Mouse (Mus musculus) forebrain, embryonic 11.5 days (tissue): Measurements from ENCODE around the gene Ube2h. TPM values are rescaled to one million over a fixed set of nuclear protein-coding genes. Genes with fewer than 3 reads are reported as not detected.
A peak's percentile ranks its signal among the peaks of the same experiment; 100 is the strongest.

Experiments
- ATAC-seq: fragments of 200-750 bp; cut with Nextera tagmentation; replicated peaks from 2 replicates; pipeline ENCODE4 v1.8.0; 2017; ENCODE audit warnings: moderate TSS enrichment; ENCODE audit not compliant: low FRiP score
- DNase-seq: peaks from one replicate; pipeline ENCODE4 v3.0.0-alpha.2; 2017; ENCODE audit warnings: low spot score
- H3K27ac ChIP-seq: fragments of 300-500 bp; sonication (generic); 2 replicates; pipeline ENCODE4 v1.5.1; 2014; ENCODE audit warnings: low read depth, low read length
- H3K27me3 ChIP-seq: fragments of 300-500 bp; sonication (generic); 2 replicates; pipeline ENCODE4 v1.6.1; 2014; ENCODE audit warnings: mild to moderate bottlenecking, low read length, mixed read lengths; ENCODE audit not compliant: control insufficient read depth, insufficient read depth
- H3K36me3 ChIP-seq: fragments of 300-500 bp; sonication (generic); 2 replicates; pipeline ENCODE4 v1.6.1; 2014; ENCODE audit warnings: mild to moderate bottlenecking, low read length, moderate library complexity, mixed read lengths; ENCODE audit not compliant: control insufficient read depth, insufficient read depth
- H3K4me1 ChIP-seq: fragments of 300-500 bp; sonication (generic); replicated peaks from 2 replicates; pipeline ENCODE4 v1.6.1; 2014; ENCODE audit warnings: low read length, mixed read lengths; ENCODE audit not compliant: control insufficient read depth, insufficient read depth
- H3K4me2 ChIP-seq: fragments of 300-500 bp; sonication (generic); 2 replicates; pipeline ENCODE4 v1.6.1; 2014; ENCODE audit warnings: low read depth, mild to moderate bottlenecking, low read length, moderate library complexity, mixed read lengths; ENCODE audit not compliant: severe bottlenecking
- H3K4me3 ChIP-seq: fragments of 300-500 bp; sonication (generic); 2 replicates; pipeline ENCODE4 v1.5.1; 2014; ENCODE audit warnings: low read depth, low read length
- H3K9ac ChIP-seq: fragments of 300-500 bp; sonication (generic); 2 replicates; pipeline ENCODE4 v1.6.1; 2014; ENCODE audit warnings: low read length
- H3K9me3 ChIP-seq: fragments of 300-500 bp; sonication (generic); 2 replicates; pipeline ENCODE4 v1.6.1; 2016; ENCODE audit warnings: low read length, mixed read lengths; ENCODE audit not compliant: control insufficient read depth
- WGBS: fragments of 180-500 bp; shearing (Covaris S2); extraction: QIAGEN DNeasy Blood & Tissue Kit; methylation state at CpG from one replicate; pipeline ENCODE4 v1.1.7; 2014; 5-methylcytosine and 5-hydroxymethylcytosine counted together
- polyA plus RNA-seq: library from polyadenylated mRNA; unstranded; fragments of >200 nt; fragmentation: Nextera tagmentation; extraction: Ambion mirVana; gene quantifications from 2 replicates; pipeline ENCODE4 v1.2.1, GENCODE M21; 2014

Ube2h gene
- 50.1 and 51.8 TPM in 2 replicates for polyA plus RNA-seq

DNA sequence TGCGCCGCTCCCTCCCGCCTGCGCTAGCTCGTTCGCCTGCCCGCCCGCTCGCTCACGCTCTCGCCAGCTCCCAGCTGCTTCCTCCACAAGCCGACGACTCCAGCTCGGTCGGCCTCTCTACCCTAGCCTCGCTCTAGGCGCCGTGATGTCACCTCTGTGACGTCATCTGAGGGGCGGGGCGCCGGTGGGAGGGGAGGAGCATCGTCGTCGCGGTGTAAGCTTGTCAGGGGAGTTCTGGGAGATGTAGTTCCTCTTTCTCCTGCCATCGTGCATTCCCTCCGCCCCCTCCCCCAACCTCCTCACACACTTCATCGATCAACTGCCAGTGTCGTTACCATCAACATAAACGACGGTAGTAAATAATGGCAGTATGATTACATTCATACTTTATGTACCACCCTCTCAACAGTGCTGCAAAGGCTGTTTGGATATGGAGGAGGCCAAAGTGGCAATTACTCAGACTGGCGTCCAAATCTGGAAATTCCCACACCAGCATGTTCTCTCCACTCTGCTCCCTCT lies at the start of gene Ube2h:
TSS of gene Ube2h (minus strand) at position 141 of the 519 bp plus-strand sequence.
- DNase-seq (peak; percentile 100), ATAC-seq (peak; percentile 96)
- no peaks in the 10 kb centered on the region for H3K36me3 ChIP-seq
- H3K4me1 ChIP-seq = peaks cover 13% of the 10 kb centered on the region
- no peaks in the 10 kb centered on the region for H3K27me3 ChIP-seq
- H3K4me3 ChIP-seq = peak within 1 kb of the TSS; percentile 71
- WGBS = under 1% methylated on average over 33 of the region's 33 CpGs
- H3K27ac ChIP-seq = peak within 1 kb of the TSS; percentile 79; the same call in 1 of the 2 replicates
- peak within 1 kb of the TSS; percentile 61 for H3K4me2 ChIP-seq
- H3K9me3 ChIP-seq = no peaks in the 10 kb centered on the region
- H3K9ac ChIP-seq = peak within 1 kb of the TSS; percentile 80

DNA sequence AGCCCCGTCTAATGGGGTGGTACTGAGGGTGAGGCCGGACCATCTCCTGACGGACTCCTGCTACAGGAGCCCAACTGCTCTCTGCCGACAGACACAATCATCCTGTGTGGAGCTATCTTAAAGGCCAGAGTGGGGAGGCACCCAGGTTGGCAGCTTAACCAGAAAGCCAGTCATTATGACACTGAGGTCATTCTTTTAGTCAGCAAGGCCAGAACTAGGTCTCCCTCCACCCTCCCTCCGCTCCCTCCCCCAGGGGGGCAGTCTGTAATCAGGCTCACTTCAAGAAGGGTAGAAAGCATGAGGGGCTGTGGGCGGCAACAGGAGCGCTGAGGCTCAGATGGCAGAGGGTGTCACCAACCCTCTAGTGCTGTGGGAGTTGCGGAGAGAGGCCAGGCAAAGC lies 49.3 kb upstream of the Ube2h start:
- H3K9ac ChIP-seq = no peak overlapping the region
- DNase-seq = no peak
- H3K27ac ChIP-seq = no peak overlapping the region
- H3K4me1 ChIP-seq = no peaks in the 10 kb centered on the region
- H3K9me3 ChIP-seq = no peaks in the 10 kb centered on the region
- no peaks in the 10 kb centered on the region for H3K27me3 ChIP-seq
- no peak overlapping the region for H3K4me2 ChIP-seq
- no peak overlapping the region for H3K4me3 ChIP-seq
- H3K36me3 ChIP-seq = no peaks in the 10 kb centered on the region
- no peak for ATAC-seq
- 71% methylated on average over 8 of the region's 8 CpGs for WGBS

DNA sequence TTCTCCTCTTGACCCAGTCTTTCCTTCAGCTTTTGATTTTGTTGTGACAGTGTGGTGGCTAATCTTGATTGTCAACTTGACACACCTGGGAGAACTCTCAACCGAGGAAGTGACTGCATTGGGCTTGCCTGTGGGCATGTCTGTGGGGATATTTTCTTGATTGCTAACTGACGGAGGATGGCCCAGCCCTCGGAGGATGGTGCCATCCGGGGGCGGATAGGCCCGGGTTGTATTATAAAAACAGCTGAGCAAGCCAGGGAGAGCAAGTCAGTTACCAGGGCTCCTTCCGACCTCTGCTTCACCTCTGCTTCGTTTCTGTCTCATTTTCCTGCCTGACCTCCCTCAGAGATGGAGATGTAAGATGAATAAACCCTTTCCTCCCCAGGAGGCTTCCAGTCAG lies 48.4 kb upstream of the Ube2h start:
- no peaks in the 10 kb centered on the region for H3K9me3 ChIP-seq
- DNase-seq (no peak), ATAC-seq (no peak)
- WGBS = 61% methylated on average over 8 of the region's 8 CpGs
- no peaks in the 10 kb centered on the region for H3K27me3 ChIP-seq
- no peak overlapping the region for H3K9ac ChIP-seq
- no peak overlapping the region for H3K4me3 ChIP-seq
- no peak overlapping the region for H3K27ac ChIP-seq
- no peak overlapping the region for H3K4me2 ChIP-seq
- no peaks in the 10 kb centered on the region for H3K36me3 ChIP-seq
- no peaks in the 10 kb centered on the region for H3K4me1 ChIP-seq

DNA sequence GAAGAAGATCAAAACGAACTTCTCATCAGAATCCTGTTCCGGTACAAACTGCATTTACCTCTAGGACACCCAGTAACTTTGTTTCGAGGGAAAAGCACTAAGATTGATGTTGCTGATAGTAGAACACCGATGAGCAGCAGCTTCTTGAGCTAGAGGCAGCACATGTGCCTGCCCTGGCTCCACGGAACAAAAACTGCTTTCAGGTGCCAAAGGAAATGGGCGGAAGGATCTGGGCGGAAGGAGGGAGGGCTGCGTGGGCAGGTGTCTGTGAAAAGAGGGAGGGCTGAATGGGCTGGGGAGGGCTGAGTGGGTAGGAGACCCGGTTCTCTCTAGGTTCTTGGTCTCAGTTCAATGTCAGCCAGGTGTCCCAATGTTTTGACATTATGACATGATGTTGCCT lies 47.0 kb upstream of the Ube2h start:
- Histone ChIP-seq H3K36me3 (no peaks in the 10 kb centered on the region), H3K4me3 (no peak overlapping the region), H3K9me3 (no peaks in the 10 kb centered on the region), H3K9ac (no peak overlapping the region), H3K27me3 (no peaks in the 10 kb centered on the region), H3K4me2 (no peak overlapping the region), H3K4me1 (no peaks in the 10 kb centered on the region), H3K27ac (no peak overlapping the region)
- ATAC-seq = no peak
- WGBS = 88% methylated on average over 9 of the region's 9 CpGs
- DNase-seq = no peak

DNA sequence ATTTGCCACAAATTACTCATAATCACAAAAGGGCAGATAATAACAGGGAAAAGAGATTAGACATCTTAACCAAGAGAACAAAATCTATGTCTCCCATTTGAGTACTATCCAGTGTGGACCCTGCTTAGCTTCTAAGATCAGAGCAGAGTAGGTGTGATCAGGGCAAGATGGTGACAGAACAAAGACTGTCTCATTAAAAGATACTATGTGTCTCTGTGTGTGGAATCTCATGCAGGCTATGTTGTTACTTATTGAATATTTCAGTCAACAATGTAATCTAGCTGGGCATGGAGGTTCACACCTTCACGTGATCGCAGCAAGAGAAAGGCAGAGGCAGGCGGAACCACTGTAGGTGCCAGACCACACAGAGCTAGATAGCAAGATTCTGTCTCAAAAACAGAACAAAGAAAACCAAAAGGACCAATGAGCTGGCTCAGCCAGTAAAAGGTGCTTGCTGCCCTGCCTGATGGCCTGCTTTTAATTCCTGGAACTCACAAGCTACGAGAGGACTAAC lies 43.0 kb upstream of the Ube2h start:
- no peak overlapping the region for H3K9ac ChIP-seq
- H3K27ac ChIP-seq = no peak overlapping the region
- no peaks in the 10 kb centered on the region for H3K9me3 ChIP-seq
- 86% methylated on average over 4 of the region's 4 CpGs for whole genome bisulfite sequencing
- ATAC-seq = no peak
- no peak overlapping the region for H3K4me2 ChIP-seq
- no peak for DNase-seq
- no peaks in the 10 kb centered on the region for H3K27me3 ChIP-seq
- no peaks in the 10 kb centered on the region for H3K4me1 ChIP-seq
- no peaks in the 10 kb centered on the region for H3K36me3 ChIP-seq
- H3K4me3 ChIP-seq = no peak overlapping the region

DNA sequence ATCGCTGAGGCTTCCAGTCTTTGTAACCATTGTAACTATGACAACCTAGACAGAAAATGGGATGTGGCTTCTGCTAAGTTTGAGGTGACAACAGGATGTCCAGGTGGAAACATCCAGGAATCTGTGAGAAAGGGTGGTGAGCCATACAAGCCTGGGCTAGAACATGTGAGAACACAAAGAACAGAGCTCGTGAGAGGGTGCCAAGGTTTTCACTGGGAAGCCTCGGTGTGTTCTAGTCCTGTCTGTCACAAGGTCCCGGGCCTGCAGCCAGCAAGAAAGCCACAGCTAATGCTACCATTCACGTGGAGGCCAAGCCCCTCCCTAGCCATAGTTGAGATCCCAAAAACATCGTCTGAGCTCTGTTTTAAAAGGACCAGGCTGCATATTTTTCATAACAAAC lies 42.4 kb upstream of the Ube2h start:
- Histone ChIP-seq H3K4me2 (no peak overlapping the region), H3K4me3 (no peak overlapping the region), H3K27me3 (no peaks in the 10 kb centered on the region), H3K9me3 (no peaks in the 10 kb centered on the region), H3K4me1 (no peaks in the 10 kb centered on the region), H3K9ac (no peak overlapping the region), H3K27ac (no peak overlapping the region), H3K36me3 (no peaks in the 10 kb centered on the region)
- WGBS = 86% methylated on average over 6 of the region's 6 CpGs
- DNase-seq (no peak), ATAC-seq (no peak)

DNA sequence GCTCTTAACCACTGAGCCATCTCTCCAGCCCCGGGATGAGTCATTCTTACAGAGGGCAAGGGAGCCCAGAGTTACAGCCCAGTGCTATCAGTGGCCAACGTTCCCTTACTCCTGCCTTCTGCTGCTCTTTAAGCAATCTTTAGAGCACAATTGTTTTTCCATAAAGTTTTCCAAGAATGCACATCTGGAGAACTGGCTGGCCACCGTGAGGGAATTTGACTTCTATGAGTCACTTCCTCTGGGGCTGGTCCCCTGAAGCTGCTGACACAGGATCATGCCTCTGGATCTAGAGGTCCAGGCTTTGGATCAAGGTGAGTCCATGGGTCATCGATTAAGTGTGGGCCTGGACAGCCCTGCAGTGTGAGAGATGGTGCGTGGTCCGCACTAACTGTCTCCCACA lies 39.7 kb upstream of the Ube2h start:
- no peaks in the 10 kb centered on the region for H3K9me3 ChIP-seq
- no peak for DNase-seq
- H3K9ac ChIP-seq = no peak overlapping the region
- H3K27ac ChIP-seq = no peak overlapping the region
- no peaks in the 10 kb centered on the region for H3K36me3 ChIP-seq
- no peaks in the 10 kb centered on the region for H3K27me3 ChIP-seq
- no peak overlapping the region for H3K4me2 ChIP-seq
- no peaks in the 10 kb centered on the region for H3K4me1 ChIP-seq
- no peak for ATAC-seq
- H3K4me3 ChIP-seq = no peak overlapping the region
- WGBS = 87% methylated on average over 6 of the region's 6 CpGs

DNA sequence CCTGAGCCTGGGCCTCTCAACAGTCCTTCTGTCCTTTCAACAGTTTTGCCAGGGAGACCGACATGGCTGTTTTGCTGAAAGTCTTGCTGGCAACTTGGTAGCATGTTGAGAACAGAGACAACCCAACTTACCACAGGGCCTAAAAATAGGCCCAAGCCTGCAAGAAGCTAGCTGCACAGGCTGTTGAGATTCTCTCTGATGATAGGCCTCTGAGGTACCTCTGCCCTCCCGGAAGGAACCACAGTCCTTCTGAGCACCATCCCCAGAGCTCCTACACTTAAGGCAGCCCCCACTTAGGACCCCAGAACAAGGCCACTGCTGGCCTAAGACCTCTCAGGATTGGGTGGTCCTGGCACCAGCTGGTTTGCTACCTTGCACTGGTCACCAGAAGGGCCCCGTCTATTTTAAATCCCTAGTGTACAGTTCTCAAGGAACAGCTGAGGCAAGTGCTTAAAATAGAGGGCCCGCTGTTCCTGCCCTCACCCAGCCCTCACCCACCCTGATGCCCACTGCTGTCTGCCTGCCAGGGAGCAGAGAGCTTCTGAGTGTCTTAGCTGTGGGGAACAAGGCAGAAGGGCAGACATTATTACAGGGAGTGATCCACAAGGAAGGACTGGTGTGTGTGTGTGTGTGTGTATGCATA lies 36.0 kb upstream of the Ube2h start:
- no peak overlapping the region for H3K4me2 ChIP-seq
- ATAC-seq (no peak), DNase-seq (no peak)
- H3K4me1 ChIP-seq = no peaks in the 10 kb centered on the region
- no peak overlapping the region for H3K4me3 ChIP-seq
- WGBS = 89% methylated on average over 4 of the region's 4 CpGs
- no peaks in the 10 kb centered on the region for H3K27me3 ChIP-seq
- H3K27ac ChIP-seq = no peak overlapping the region
- no peak overlapping the region for H3K9ac ChIP-seq
- H3K9me3 ChIP-seq = no peaks in the 10 kb centered on the region
- H3K36me3 ChIP-seq = no peaks in the 10 kb centered on the region

DNA sequence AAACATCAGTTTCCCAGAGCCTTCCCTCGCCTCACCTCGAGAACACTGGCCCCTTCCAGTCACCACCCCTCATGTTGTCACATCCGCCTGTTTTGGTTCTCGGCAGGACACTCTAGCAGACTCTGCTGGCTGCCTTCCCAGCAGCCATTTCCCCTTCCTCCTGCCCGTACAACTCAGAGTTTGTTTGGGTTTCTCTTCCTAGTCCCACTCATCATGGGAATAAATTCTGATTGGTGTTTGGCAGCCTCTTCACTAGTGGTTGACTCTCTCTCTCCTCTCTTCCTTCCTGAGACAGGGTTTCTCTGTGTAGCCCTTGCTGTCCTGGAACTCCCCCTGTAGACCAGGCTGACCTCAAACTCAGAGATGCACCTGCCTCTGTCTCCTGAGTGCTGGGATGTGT lies 32.6 kb upstream of the Ube2h start:
- H3K4me1 ChIP-seq = no peaks in the 10 kb centered on the region
- no peaks in the 10 kb centered on the region for H3K9me3 ChIP-seq
- H3K36me3 ChIP-seq = no peaks in the 10 kb centered on the region
- WGBS = 52% methylated on average over 5 of the region's 5 CpGs
- ATAC-seq (no peak), DNase-seq (no peak)
- no peaks in the 10 kb centered on the region for H3K27me3 ChIP-seq
- no peak overlapping the region for H3K4me3 ChIP-seq
- H3K27ac ChIP-seq = no peak overlapping the region
- H3K9ac ChIP-seq = no peak overlapping the region
- H3K4me2 ChIP-seq = no peak overlapping the region
